Mouse (Mus musculus) adrenal gland, postnatal 10 days (tissue): ENCODE data around the gene Clasp2. TPM values are rescaled to one million over a fixed set of nuclear protein-coding genes. Genes with fewer than 3 reads are reported as not detected.

ENCODE experiments used
- DNase-seq: peaks from one replicate; pipeline ENCODE4 v3.0.0; 2021; ENCODE audit warnings: mixed read lengths
- total RNA-seq, 2 experiments: library from RNA; stranded (reverse); gene quantifications; 2 replicates each; pipeline ENCODE4 v1.2.3; 2021

The Clasp2 gene
- total RNA-seq, 2 experiments from 2014 or later, result 76.5 to 86.0 TPM

- peak; percentile 56 for DNase-seq
Measured at GRCm38 (mm10) chr9:113931375-113932099, 190.3 kb downstream of the Clasp2 start.

- peak; percentile 37 for DNase-seq
Measured at GRCm38 (mm10) chr9:113932100-113932470, 190.8 kb downstream of the Clasp2 start.

- DNase-seq, result peak; percentile 23
Measured at GRCm38 (mm10) chr9:113932501-113932900, 191.2 kb downstream of the Clasp2 start.

- no peak for DNase-seq
Measured at GRCm38 (mm10) chr9:113935638-113936037, 194.4 kb downstream of the Clasp2 start.

- DNase-seq, result no peak
Measured at GRCm38 (mm10) chr9:113939063-113939850, 198.0 kb downstream of the Clasp2 start.

- DNase-seq, result no peak
Measured at GRCm38 (mm10) chr9:113941103-113941805, 200.0 kb downstream of the Clasp2 start.

GRCm38 (mm10) chr9:113943372-113943771, 202.1 kb downstream of the Clasp2 start:
- DNase-seq, result no peak

- DNase-seq, result no peak
Measured at GRCm38 (mm10) chr9:113947216-113947615, 205.9 kb downstream of the Clasp2 start.

GRCm38 (mm10) chr9:113957777-113958176, 216.5 kb downstream of the Clasp2 start:
- no peak for DNase-seq

GRCm38 (mm10) chr9:113963718-113964117, 222.4 kb downstream of the Clasp2 start:
- no peak for DNase-seq

GRCm38 (mm10) chr9:113964415-113964814, 223.1 kb downstream of the Clasp2 start:
- DNase-seq, result no peak

- DNase-seq, result no peak
Measured at GRCm38 (mm10) chr9:113966838-113967237, 225.6 kb downstream of the Clasp2 start.

GRCm38 (mm10) chr9:113968967-113969366, 227.7 kb downstream of the Clasp2 start:
- DNase-seq, result no peak

Other genes starting within 250 kb of the Clasp2 start
- 100 to 1,000 TPM; 107 to 110 TPM for gene Pdcd6ip, start 33.2 kb upstream of the Clasp2 start, total RNA-seq
- 10 to 100 TPM; 42.2 to 59.4 TPM for gene Ubp1, start 189.5 kb downstream of the Clasp2 start, total RNA-seq